Mouse (Mus musculus): ENCODE data around the gene 2810006K23Rik. TPM values are rescaled to one million over a fixed set of nuclear protein-coding genes. Genes with fewer than 3 reads are reported as not detected.
"Not testable (repeated sequence)": the region's sequence is repeated elsewhere in the genome, so short reads cannot be mapped to it uniquely, and the experiment has no call there.

The 2810006K23Rik gene
- polyA plus RNA-seq, 1 experiment from 2014 or later = 13.4 TPM

GRCm38 (mm10) chr5:124315498-124315897, 12.4 kb upstream of the 2810006K23Rik start:
- H3K9ac ChIP-seq (replicated peaks) = no peak overlapping the region
- H3K9me3 ChIP-seq (replicated peaks) = peaks cover 7% of the 10 kb centered on the region; the same call in 1 of the 2 replicates
- H3K36me3 ChIP-seq = peaks cover 83% of the 10 kb centered on the region
- H3K27me3 ChIP-seq (replicated peaks) = no peaks in the 10 kb centered on the region
- H3K4me3 ChIP-seq (replicated peaks) = no peak overlapping the region
- ATAC-seq (ENCODE audit: low FRiP score) = no peak
- no peak overlapping the region for H3K4me2 ChIP-seq
- 90% methylated on average over 9 of the region's 9 CpGs for WGBS
- no peaks in the 10 kb centered on the region for H3K4me1 ChIP-seq
- H3K27ac ChIP-seq (replicated peaks) = no peak overlapping the region

GRCm38 (mm10) chr5:124315941-124316340, 11.9 kb upstream of the 2810006K23Rik start:
- no peak overlapping the region for H3K4me2 ChIP-seq
- no peak overlapping the region for H3K9ac ChIP-seq (replicated peaks)
- peaks cover 83% of the 10 kb centered on the region for H3K36me3 ChIP-seq
- no peaks in the 10 kb centered on the region for H3K4me1 ChIP-seq
- H3K9me3 ChIP-seq (replicated peaks) = peaks cover 7% of the 10 kb centered on the region; the same call in 1 of the 2 replicates
- H3K27me3 ChIP-seq (replicated peaks) = no peaks in the 10 kb centered on the region
- H3K4me3 ChIP-seq (replicated peaks) = no peak overlapping the region
- WGBS = 90% methylated on average over 11 of the region's 11 CpGs
- no peak overlapping the region for H3K27ac ChIP-seq (replicated peaks)
- no peak for ATAC-seq (ENCODE audit: low FRiP score)

GRCm38 (mm10) chr5:124317648-124318047, 10.2 kb upstream of the 2810006K23Rik start:
- ATAC-seq (ENCODE audit: low FRiP score) = no peak
- no peak overlapping the region for H3K4me2 ChIP-seq
- no peak overlapping the region for H3K9ac ChIP-seq (replicated peaks)
- no peak overlapping the region for H3K4me3 ChIP-seq (replicated peaks)
- no peak overlapping the region for H3K27ac ChIP-seq (replicated peaks)
- 91% methylated on average over 7 of the region's 7 CpGs for WGBS
- peaks cover 75% of the 10 kb centered on the region for H3K36me3 ChIP-seq
- no peaks in the 10 kb centered on the region for H3K4me1 ChIP-seq
- no peaks in the 10 kb centered on the region for H3K27me3 ChIP-seq (replicated peaks)
- H3K9me3 ChIP-seq (replicated peaks) = no peaks in the 10 kb centered on the region

DNA sequence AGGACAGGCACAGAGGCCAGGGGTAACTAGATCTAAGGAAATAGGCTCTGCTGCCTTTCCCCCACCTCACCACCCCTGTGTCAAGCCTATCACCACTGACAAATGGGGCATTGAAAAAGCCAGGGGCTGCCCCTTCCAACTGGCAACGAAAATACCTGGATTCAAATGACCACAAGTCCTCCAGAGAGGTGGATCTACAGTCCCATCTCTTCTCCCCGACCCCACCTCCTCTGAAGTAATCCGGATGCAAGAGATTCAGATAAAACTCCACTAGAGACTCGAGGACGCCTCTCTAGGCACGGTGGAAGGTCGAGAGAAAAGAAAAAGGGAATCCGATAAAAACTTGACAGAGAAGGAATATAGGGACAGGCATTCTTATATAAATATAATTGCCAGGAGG, 1.1 kb upstream of the 2810006K23Rik start:
- H3K9ac ChIP-seq (replicated peaks) = peak overlapping the region; percentile 81
- no peak for ATAC-seq (ENCODE audit: low FRiP score)
- H3K4me1 ChIP-seq = peaks cover 29% of the 10 kb centered on the region
- H3K27ac ChIP-seq (replicated peaks) = peak overlapping the region; percentile 99
- H3K4me2 ChIP-seq = peak overlapping the region; percentile 93
- WGBS = under 1% methylated on average over 8 of the region's 8 CpGs
- H3K27me3 ChIP-seq (replicated peaks) = no peaks in the 10 kb centered on the region
- H3K4me3 ChIP-seq (replicated peaks) = peak overlapping the region; percentile 76
- no peaks in the 10 kb centered on the region for H3K9me3 ChIP-seq (replicated peaks)
- peaks cover 5% of the 10 kb centered on the region for H3K36me3 ChIP-seq

DNA sequence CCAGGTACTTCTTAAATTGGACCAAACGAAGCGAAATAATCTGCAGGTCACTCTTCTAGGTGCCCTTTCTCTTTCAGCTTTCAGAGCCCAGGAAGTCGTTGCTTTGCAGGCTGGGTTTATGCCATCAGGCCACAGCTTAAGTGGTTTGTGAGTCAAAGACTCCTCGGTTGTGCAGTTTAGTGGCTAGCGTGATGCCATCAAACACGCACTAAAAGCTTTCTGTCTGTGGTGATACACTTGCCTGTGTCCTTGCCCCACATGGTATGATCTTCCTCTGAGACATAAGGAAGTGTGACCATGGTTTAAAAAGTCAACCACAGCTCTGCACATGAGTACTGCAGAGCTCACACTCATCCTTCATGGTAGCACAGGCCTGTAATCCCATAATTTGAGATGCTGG, 2.2 kb downstream of the 2810006K23Rik start:
- Histone ChIP-seq H3K9me3 (replicated peaks) (no peaks in the 10 kb centered on the region), H3K4me3 (replicated peaks) (no peak overlapping the region), H3K9ac (replicated peaks) (no peak overlapping the region), H3K27ac (replicated peaks) (no peak overlapping the region), H3K36me3 (no peaks in the 10 kb centered on the region), H3K27me3 (replicated peaks) (no peaks in the 10 kb centered on the region), H3K4me2 (no peak overlapping the region), H3K4me1 (peaks cover 46% of the 10 kb centered on the region)
- ATAC-seq (ENCODE audit: low FRiP score) = no peak
- WGBS = 86% methylated on average over 6 of the region's 6 CpGs

GRCm38 (mm10) chr5:124334392-124334791, 6.5 kb downstream of the 2810006K23Rik start:
- Histone ChIP-seq H3K4me3 (replicated peaks) (no peak overlapping the region), H3K4me1 (peaks cover 51% of the 10 kb centered on the region), H3K27ac (replicated peaks) (peak overlapping the region; percentile 82), H3K36me3 (no peaks in the 10 kb centered on the region), H3K27me3 (replicated peaks) (no peaks in the 10 kb centered on the region), H3K9ac (replicated peaks) (no peak overlapping the region), H3K9me3 (replicated peaks) (no peaks in the 10 kb centered on the region), H3K4me2 (peak overlapping the region; percentile 22)
- WGBS = 9% methylated on average over 6 of the region's 6 CpGs
- ATAC-seq (ENCODE audit: low FRiP score) = peak; percentile 75

GRCm38 (mm10) chr5:124337103-124337502, 9.2 kb downstream of the 2810006K23Rik start:
- H3K36me3 ChIP-seq = no peaks in the 10 kb centered on the region
- peaks cover 49% of the 10 kb centered on the region for H3K4me1 ChIP-seq
- WGBS = 81% methylated on average over 9 of the region's 9 CpGs
- H3K4me2 ChIP-seq = no peak overlapping the region
- H3K4me3 ChIP-seq (replicated peaks) = no peak overlapping the region
- H3K9ac ChIP-seq (replicated peaks) = no peak overlapping the region
- H3K9me3 ChIP-seq (replicated peaks) = no peaks in the 10 kb centered on the region
- no peak for ATAC-seq (ENCODE audit: low FRiP score)
- H3K27me3 ChIP-seq (replicated peaks) = no peaks in the 10 kb centered on the region
- H3K27ac ChIP-seq (replicated peaks) = peak overlapping the region; percentile 30; the same call in 1 of the 2 replicates

GRCm38 (mm10) chr5:124337909-124338308, 10.0 kb downstream of the 2810006K23Rik start:
- Histone ChIP-seq H3K36me3 (no peaks in the 10 kb centered on the region), H3K9ac (replicated peaks) (no peak overlapping the region), H3K4me3 (replicated peaks) (no peak overlapping the region), H3K27me3 (replicated peaks) (no peaks in the 10 kb centered on the region), H3K27ac (replicated peaks) (peak overlapping the region; percentile 52), H3K4me2 (no peak overlapping the region; the same call in 1 of the 2 replicates), H3K4me1 (peaks cover 49% of the 10 kb centered on the region), H3K9me3 (replicated peaks) (no peaks in the 10 kb centered on the region)
- 16% methylated on average over 9 of the region's 9 CpGs for WGBS
- ATAC-seq (ENCODE audit: low FRiP score) = no peak

GRCm38 (mm10) chr5:124338791-124339190, 10.9 kb downstream of the 2810006K23Rik start:
- H3K4me1 ChIP-seq = peaks cover 41% of the 10 kb centered on the region
- peak overlapping the region; percentile 52 for H3K27ac ChIP-seq (replicated peaks)
- H3K4me2 ChIP-seq = no peak overlapping the region
- 80% methylated on average over 8 of the region's 8 CpGs for WGBS
- H3K27me3 ChIP-seq (replicated peaks) = no peaks in the 10 kb centered on the region
- no peaks in the 10 kb centered on the region for H3K9me3 ChIP-seq (replicated peaks)
- no peaks in the 10 kb centered on the region for H3K36me3 ChIP-seq
- H3K4me3 ChIP-seq (replicated peaks) = no peak overlapping the region
- ATAC-seq (ENCODE audit: low FRiP score) = no peak
- no peak overlapping the region for H3K9ac ChIP-seq (replicated peaks)

- not testable (repeated sequence) for H3K4me3 ChIP-seq (replicated peaks); H3K27me3 ChIP-seq (replicated peaks); H3K9me3 ChIP-seq (replicated peaks); H3K9ac ChIP-seq (replicated peaks); ATAC-seq (ENCODE audit: low FRiP score); H3K27ac ChIP-seq (replicated peaks); H3K4me2 ChIP-seq
- 70% methylated on average over 6 of the region's 6 CpGs for WGBS
- H3K36me3 ChIP-seq = peaks cover 16% of the 10 kb centered on the region
- H3K4me1 ChIP-seq = peaks cover 23% of the 10 kb centered on the region
These were observed 14.0 kb downstream of the 2810006K23Rik start for GRCm38 (mm10) chr5:124341753-124342339.

DNA sequence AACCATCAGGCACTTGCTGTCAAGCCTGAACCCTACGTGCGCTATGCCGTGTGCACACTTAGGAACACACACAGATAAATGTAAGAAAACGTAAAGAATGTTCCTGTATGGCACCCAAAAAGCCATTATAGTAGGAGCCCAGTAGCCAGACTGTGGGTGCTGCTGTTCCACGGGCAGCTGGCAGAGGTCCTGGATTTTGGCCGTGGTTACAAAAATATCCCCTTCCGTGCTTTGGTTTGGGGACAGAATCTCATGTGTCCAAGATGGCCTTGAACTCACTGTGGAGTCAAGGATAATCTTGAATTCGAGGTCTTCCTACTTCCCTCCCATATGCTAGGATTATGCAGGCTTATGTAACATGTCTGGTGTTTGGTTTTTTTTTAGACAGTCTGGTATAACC, 15.0 kb downstream of the 2810006K23Rik start:
- ATAC-seq (ENCODE audit: low FRiP score) = no peak
- peaks cover 17% of the 10 kb centered on the region for H3K4me1 ChIP-seq
- 79% methylated on average over 8 of the region's 8 CpGs for WGBS
- H3K27me3 ChIP-seq (replicated peaks) = no peaks in the 10 kb centered on the region
- H3K36me3 ChIP-seq = peaks cover 18% of the 10 kb centered on the region
- H3K4me3 ChIP-seq (replicated peaks) = no peak overlapping the region
- H3K4me2 ChIP-seq = no peak overlapping the region
- no peak overlapping the region for H3K9ac ChIP-seq (replicated peaks)
- no peak overlapping the region for H3K27ac ChIP-seq (replicated peaks)
- H3K9me3 ChIP-seq (replicated peaks) = no peaks in the 10 kb centered on the region

DNA sequence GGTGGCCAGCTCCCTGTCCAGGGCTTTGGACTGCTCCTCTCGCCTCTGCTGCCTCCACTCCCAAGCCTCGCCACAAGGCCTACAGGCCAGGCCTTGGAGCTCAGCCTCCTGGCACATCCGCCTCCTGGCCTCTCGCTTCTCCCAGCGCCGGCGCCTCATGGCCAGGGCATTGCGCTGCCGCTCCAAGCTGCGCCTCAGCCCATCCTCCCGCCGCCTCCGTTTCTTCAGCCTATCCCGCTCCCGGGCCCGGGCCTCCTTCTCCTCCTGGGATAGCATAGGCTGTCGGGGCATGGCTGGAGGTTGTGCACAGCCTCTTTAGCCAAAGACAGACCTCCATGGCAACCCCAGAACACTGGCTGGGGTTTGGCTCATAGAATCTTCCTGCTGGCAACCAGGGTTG, 21.3 kb downstream of the 2810006K23Rik start:
- peaks cover 34% of the 10 kb centered on the region for H3K36me3 ChIP-seq
- peak overlapping the region; percentile 95 for H3K27ac ChIP-seq (replicated peaks)
- H3K4me3 ChIP-seq (replicated peaks) = no peak overlapping the region
- H3K4me2 ChIP-seq = peak overlapping the region; percentile 84
- H3K27me3 ChIP-seq (replicated peaks) = no peaks in the 10 kb centered on the region
- no peak for ATAC-seq (ENCODE audit: low FRiP score)
- H3K4me1 ChIP-seq = peaks cover 47% of the 10 kb centered on the region
- H3K9me3 ChIP-seq (replicated peaks) = no peaks in the 10 kb centered on the region
- H3K9ac ChIP-seq (replicated peaks) = peak overlapping the region; percentile 37
- 85% methylated on average over 17 of the region's 17 CpGs for WGBS

Data from neural tube, embryonic 15.5 days (tissue).